ENCODE assay signal across 15 mouse cellular contexts in the genomic region with DNA sequence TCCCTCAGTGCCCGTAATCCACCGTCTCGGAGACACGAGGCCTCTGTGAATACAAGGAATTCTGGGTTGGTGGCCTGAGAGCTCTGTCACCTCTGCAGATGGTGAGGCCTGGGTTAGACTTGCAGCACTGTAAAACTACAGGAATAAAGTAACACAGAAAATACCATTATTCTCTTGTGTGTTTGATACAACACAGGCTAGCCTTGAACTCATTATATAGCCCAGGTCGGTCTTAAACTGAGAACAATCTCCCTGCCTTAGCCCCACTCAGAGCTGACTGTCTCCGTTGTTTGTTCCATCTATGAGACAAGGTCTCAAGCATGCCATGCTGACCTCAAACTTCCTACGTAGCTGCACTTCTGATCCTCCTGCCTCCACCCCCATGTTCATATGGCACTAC.
"Had no signal": no experiment of that assay in that cellular context is flagged by ENCODE, and none has a peak within 500 bp of the region (broad histone marks: within the 10 kb centered on the region; RNA-seq: fewer than 3 reads in every experiment).

No protein-coding gene starts in this region.

- DNase-seq: kidney, postnatal 25 days; layer of hippocampus, adult 9-11 months; layer of hippocampus, postnatal 36 days; liver; liver, embryonic 13.5 days; liver, postnatal 0 days; lung, postnatal 14 days; thymus, adult 2 months; thymus, postnatal 25 days had no signal

- H3K4me1 ChIP-seq: lung, embryonic 15.5 days had no signal

- H3K4me2 ChIP-seq: liver, embryonic 13.5 days; lung, embryonic 15.5 days; midbrain, embryonic 11.5 days; midbrain, embryonic 15.5 days; neural tube, embryonic 12.5 days had no signal

- H3K4me3 ChIP-seq: liver, embryonic 13.5 days; lung, embryonic 15.5 days; megakaryocyte, embryonic 14.5 days; midbrain, embryonic 15.5 days; neural tube, embryonic 12.5 days had no signal

- H3K9ac ChIP-seq: liver, embryonic 13.5 days; liver, postnatal 0 days; lung, embryonic 15.5 days; midbrain, embryonic 15.5 days; neural tube, embryonic 12.5 days had no signal

- ATAC-seq: liver, postnatal 0 days; midbrain, embryonic 15.5 days had no signal

- H3K27ac ChIP-seq: liver, embryonic 13.5 days; lung, embryonic 15.5 days; macrophage; midbrain, embryonic 15.5 days; neural tube, embryonic 12.5 days had no signal

- H3K27me3 ChIP-seq: liver, embryonic 13.5 days; lung, embryonic 15.5 days; megakaryocyte, embryonic 14.5 days; midbrain, embryonic 15.5 days; neural tube, embryonic 12.5 days had no signal

- H3K36me3 ChIP-seq: liver, embryonic 13.5 days; midbrain, embryonic 15.5 days had no signal

- H3K9me3 ChIP-seq: liver, embryonic 13.5 days; lung, embryonic 15.5 days; megakaryocyte, embryonic 14.5 days; midbrain, embryonic 15.5 days; neural tube, embryonic 12.5 days had no signal
